Mouse (Mus musculus) limb, embryonic 14.5 days (tissue): ENCODE data around the gene Asrgl1. TPM values are rescaled to one million over a fixed set of nuclear protein-coding genes. Genes with fewer than 3 reads are reported as not detected.
A peak's percentile ranks its signal among the peaks of the same experiment; 100 is the strongest.

Source experiments
- ATAC-seq: fragments of 200-750 bp; cut with Nextera tagmentation; 2 replicates; pipeline ENCODE4 v1.8.0; 2017; ENCODE audit warnings: low read depth, moderate number of reproducible peaks, moderate TSS enrichment; ENCODE audit not compliant: low FRiP score
- DNase-seq: peaks from one replicate; pipeline ENCODE4 v3.0.0-alpha.2; 2015; ENCODE audit warnings: low spot score
- H3K27ac ChIP-seq: fragments of 300-500 bp; sonication (generic); replicated peaks from 2 replicates; pipeline ENCODE4 v1.5.1; 2014; ENCODE audit warnings: low read depth, mild to moderate bottlenecking, low read length, moderate library complexity, mixed read lengths
- H3K27me3 ChIP-seq: fragments of 300-500 bp; sonication (generic); 2 replicates; pipeline ENCODE4 v1.6.1; 2014; ENCODE audit warnings: low read length, mixed read lengths; ENCODE audit not compliant: control insufficient read depth, insufficient read depth
- H3K36me3 ChIP-seq: fragments of 300-500 bp; sonication (generic); 2 replicates; pipeline ENCODE4 v1.6.1; 2014; ENCODE audit warnings: mild to moderate bottlenecking, low read length, moderate library complexity, mixed read lengths; ENCODE audit not compliant: control insufficient read depth, insufficient read depth
- H3K4me1 ChIP-seq: fragments of 300-500 bp; sonication (generic); 2 replicates; pipeline ENCODE4 v1.6.1; 2014; ENCODE audit warnings: antibody characterized with exemption, low read length, mixed read lengths; ENCODE audit not compliant: control insufficient read depth, insufficient read depth
- H3K4me2 ChIP-seq: fragments of 300-500 bp; sonication (generic); replicated peaks from 2 replicates; pipeline ENCODE4 v1.6.1; 2014; ENCODE audit warnings: low read depth, mild to moderate bottlenecking, low read length, moderate library complexity; ENCODE audit not compliant: severe bottlenecking
- H3K4me3 ChIP-seq: fragments of 300-500 bp; sonication (generic); replicated peaks from 2 replicates; pipeline ENCODE4 v1.5.1; 2014; ENCODE audit warnings: low read length
- H3K9ac ChIP-seq: fragments of 300-500 bp; sonication (generic); 2 replicates; pipeline ENCODE4 v1.6.1; 2014; ENCODE audit warnings: mild to moderate bottlenecking, low read depth, low read length, moderate library complexity; ENCODE audit not compliant: severe bottlenecking
- H3K9me3 ChIP-seq: fragments of 300-500 bp; sonication (generic); 2 replicates; pipeline ENCODE4 v1.6.1; 2016; ENCODE audit warnings: low read length; ENCODE audit not compliant: control insufficient read depth
- POLR2A ChIP-seq: fragments of 200-500 bp; IDR thresholded peaks from 2 replicates; pipeline ENCODE4 v1.8.0; 2012; ENCODE audit warnings: inconsistent platforms, mild to moderate bottlenecking, moderate library complexity, borderline replicate concordance; ENCODE audit not compliant: insufficient read depth, insufficient read length; ENCODE audit errors: extremely low read depth
- WGBS: fragments of 180-500 bp; shearing (Covaris S2); extraction: QIAGEN DNeasy Blood & Tissue Kit; methylation state at CpG from one replicate; pipeline ENCODE4 v1.1.7; 2014; 5-methylcytosine and 5-hydroxymethylcytosine counted together
- polyA plus RNA-seq, 2 experiments: library from polyadenylated mRNA; depleted of rRNA in 1 of 2; stranded (reverse) in 1 of 2; unstranded in 1 of 2; fragments of >200 nt; fragmentation: Nextera tagmentation in 1 of 2; extraction: Ambion mirVana in 1 of 2; gene quantifications; 2 replicates each; pipeline versions ENCODE4 v1.2.1 to v1.2.3; 2012 to 2014

Gene Asrgl1
- polyA plus RNA-seq, 2 experiments = 6.3 to 8.5 TPM

GRCm38 (mm10) chr19:9110182-9110869, 25.1 kb downstream of the Asrgl1 start:
- no peak overlapping the region for H3K4me3 ChIP-seq
- peaks cover 17% of the 10 kb centered on the region for H3K4me1 ChIP-seq
- no peaks in the 10 kb centered on the region for H3K9me3 ChIP-seq
- DNase-seq = peak; percentile 89
- H3K4me2 ChIP-seq = no peak overlapping the region
- H3K36me3 ChIP-seq = peaks cover 29% of the 10 kb centered on the region
- no peak overlapping the region for H3K27ac ChIP-seq
- peak; percentile 72 for ATAC-seq
- no peaks in the 10 kb centered on the region for H3K27me3 ChIP-seq
- TF ChIP-seq POLR2A = no peak
- WGBS = 59% methylated on average over 4 of the region's 4 CpGs
- H3K9ac ChIP-seq = no peak overlapping the region

GRCm38 (mm10) chr19:9108536-9108935, 26.9 kb downstream of the Asrgl1 start:
- no peak overlapping the region for H3K27ac ChIP-seq
- no peak for ATAC-seq
- TF ChIP-seq POLR2A = no peak

GRCm38 (mm10) chr19:9107379-9107755, 28.1 kb downstream of the Asrgl1 start:
- no peak overlapping the region for H3K4me3 ChIP-seq
- H3K4me1 ChIP-seq = peaks cover 17% of the 10 kb centered on the region
- H3K9ac ChIP-seq = 0 out of 2 replicates have a peak overlapping the region, but pooled peaks have one; percentile 14
- H3K27ac ChIP-seq = no peak overlapping the region
- H3K36me3 ChIP-seq = 0 out of 2 replicates have a peak, but pooled peaks cover 4% of the 10 kb centered on the region
- DNase-seq (no peak), ATAC-seq (no peak)
- H3K27me3 ChIP-seq = no peaks in the 10 kb centered on the region
- H3K9me3 ChIP-seq = no peaks in the 10 kb centered on the region
- WGBS = 79% methylated on average over 1 of the region's 1 CpGs
- H3K4me2 ChIP-seq = no peak overlapping the region
- TF ChIP-seq POLR2A = no peak

More at GRCm38 (mm10) chr19:9108536-9108935, 26.9 kb downstream of the Asrgl1 start:
- Histone ChIP-seq H3K4me1 (peaks cover 17% of the 10 kb centered on the region), H3K9me3 (no peaks in the 10 kb centered on the region), H3K4me2 (no peak overlapping the region), H3K36me3 (peaks cover 15% of the 10 kb centered on the region; the same call in 1 of the 2 replicates), H3K27me3 (no peaks in the 10 kb centered on the region), H3K9ac (no peak overlapping the region), H3K4me3 (no peak overlapping the region)
- no peak for DNase-seq
- WGBS = 85% methylated on average over 1 of the region's 1 CpGs

- Histone ChIP-seq H3K4me3 (no peak overlapping the region), H3K4me2 (0 out of 2 replicates have a peak overlapping the region, but pooled peaks have one; percentile 4), H3K27ac (peak overlapping the region; percentile 45; the same call in 1 of the 2 replicates), H3K4me1 (peaks cover 17% of the 10 kb centered on the region), H3K9me3 (no peaks in the 10 kb centered on the region), H3K27me3 (no peaks in the 10 kb centered on the region), H3K36me3 (no peaks in the 10 kb centered on the region), H3K9ac (0 out of 2 replicates have a peak overlapping the region, but pooled peaks have one; percentile 14)
- ATAC-seq (peak; percentile 42; the same call in 1 of the 2 replicates), DNase-seq (peak; percentile 22)
- TF ChIP-seq POLR2A = no peak
- WGBS = 42% methylated on average over 4 of the region's 4 CpGs
These were observed 28.6 kb downstream of the Asrgl1 start for GRCm38 (mm10) chr19:9106751-9107378.

- peaks cover 17% of the 10 kb centered on the region for H3K4me1 ChIP-seq
- ATAC-seq (no peak; the same call in 1 of the 2 replicates), DNase-seq (peak; percentile 32)
- no peak overlapping the region for H3K4me3 ChIP-seq
- no peak for TF ChIP-seq POLR2A
- H3K9ac ChIP-seq = peak overlapping the region; percentile 32; the same call in 1 of the 2 replicates
- H3K9me3 ChIP-seq = no peaks in the 10 kb centered on the region
- H3K27ac ChIP-seq = peak overlapping the region; percentile 45; the same call in 1 of the 2 replicates
- 44% methylated on average over 5 of the region's 5 CpGs for WGBS
- no peak overlapping the region for H3K4me2 ChIP-seq
- no peaks in the 10 kb centered on the region for H3K27me3 ChIP-seq
- no peaks in the 10 kb centered on the region for H3K36me3 ChIP-seq
These were observed 29.3 kb downstream of the Asrgl1 start for GRCm38 (mm10) chr19:9106096-9106495.
